Mouse (Mus musculus) lung, adult 2 months (tissue): Measurements from ENCODE around the gene Mad1l1.

Experiments
- CTCF ChIP-seq: fragments of 200-500 bp; IDR thresholded peaks from 2 replicates; pipeline ENCODE4 v1.5.1; 2011; ENCODE audit warnings: mild to moderate bottlenecking, low read length, control low read depth; ENCODE audit not compliant: insufficient read depth
- POLR2A ChIP-seq: fragments of 200-500 bp; IDR thresholded peaks from 2 replicates; pipeline ENCODE4 v1.6.1; 2011; ENCODE audit warnings: low read depth, mild to moderate bottlenecking, control low read depth, low read length, borderline replicate concordance; ENCODE audit errors: extremely low read depth

GRCm38 (mm10) chr5:140369466-140369865 lies 48.1 kb upstream of the Mad1l1 start:
- TF ChIP-seq CTCF = no peak
- no peak for TF ChIP-seq POLR2A
